Mouse (Mus musculus): ENCODE data around the gene Olfr1054. TPM values are rescaled to one million over a fixed set of nuclear protein-coding genes. Genes with fewer than 3 reads are reported as not detected.

The Olfr1054 gene
- polyA plus RNA-seq, 1 experiment from 2014 or later, result not detected

Other genes starting within 250 kb of the Olfr1054 start
- not detected in 2 replicates for gene Olfr1037, start 248.0 kb downstream of the Olfr1054 start, polyA plus RNA-seq (2014; fragmentation: Nextera tagmentation; extraction: Ambion mirVana)
- not detected in 2 replicates for gene Olfr1039, start 199.5 kb downstream of the Olfr1054 start, polyA plus RNA-seq (2014; fragmentation: Nextera tagmentation; extraction: Ambion mirVana)
- gene Olfr1040, start 188.7 kb downstream of the Olfr1054 start, polyA plus RNA-seq (2014; fragmentation: Nextera tagmentation; extraction: Ambion mirVana), result not detected in 2 replicates
- gene Olfr1042, start 173.6 kb downstream of the Olfr1054 start, polyA plus RNA-seq (2014; fragmentation: Nextera tagmentation; extraction: Ambion mirVana), result not detected in 2 replicates
- not detected in 2 replicates for gene Olfr1043, start 167.9 kb downstream of the Olfr1054 start, polyA plus RNA-seq (2014; fragmentation: Nextera tagmentation; extraction: Ambion mirVana)
- not detected in 2 replicates for gene Olfr1044, start 157.6 kb downstream of the Olfr1054 start, polyA plus RNA-seq (2014; fragmentation: Nextera tagmentation; extraction: Ambion mirVana)
- gene Olfr52, start 149.8 kb downstream of the Olfr1054 start, polyA plus RNA-seq (2014; fragmentation: Nextera tagmentation; extraction: Ambion mirVana), result not detected in 2 replicates
- gene Olfr1045, start 132.4 kb downstream of the Olfr1054 start, polyA plus RNA-seq (2014; fragmentation: Nextera tagmentation; extraction: Ambion mirVana), result not detected in 2 replicates
- not detected in 2 replicates for gene Olfr1046, start 116.1 kb downstream of the Olfr1054 start, polyA plus RNA-seq (2014; fragmentation: Nextera tagmentation; extraction: Ambion mirVana)
- not detected in 2 replicates for gene Olfr1047, start 104.0 kb downstream of the Olfr1054 start, polyA plus RNA-seq (2014; fragmentation: Nextera tagmentation; extraction: Ambion mirVana)
- not detected in 2 replicates for gene Olfr1048, start 95.1 kb downstream of the Olfr1054 start, polyA plus RNA-seq (2014; fragmentation: Nextera tagmentation; extraction: Ambion mirVana)
- not detected in 2 replicates for gene Olfr1049, start 77.1 kb downstream of the Olfr1054 start, polyA plus RNA-seq (2014; fragmentation: Nextera tagmentation; extraction: Ambion mirVana)
- gene Olfr1051, start 56.3 kb downstream of the Olfr1054 start, polyA plus RNA-seq (2014; fragmentation: Nextera tagmentation; extraction: Ambion mirVana), result not detected in 2 replicates
- not detected in 2 replicates for gene Olfr1052, start 43.0 kb downstream of the Olfr1054 start, polyA plus RNA-seq (2014; fragmentation: Nextera tagmentation; extraction: Ambion mirVana)
- not detected in 2 replicates for gene Olfr1053, start 20.1 kb downstream of the Olfr1054 start, polyA plus RNA-seq (2014; fragmentation: Nextera tagmentation; extraction: Ambion mirVana)
- not detected in 2 replicates for gene Olfr1055, start 14.9 kb upstream of the Olfr1054 start, polyA plus RNA-seq (2014; fragmentation: Nextera tagmentation; extraction: Ambion mirVana)
- not detected in 2 replicates for gene Olfr1056, start 27.0 kb upstream of the Olfr1054 start, polyA plus RNA-seq (2014; fragmentation: Nextera tagmentation; extraction: Ambion mirVana)
- gene Olfr1057, start 43.0 kb upstream of the Olfr1054 start, polyA plus RNA-seq (2014; fragmentation: Nextera tagmentation; extraction: Ambion mirVana), result not detected in 2 replicates
- 0.15 TPM in 1 of 2 replicates, not detected in the other for gene Olfr1058, start 53.1 kb upstream of the Olfr1054 start, polyA plus RNA-seq (2014; fragmentation: Nextera tagmentation; extraction: Ambion mirVana)
- gene Olfr1061, start 78.6 kb upstream of the Olfr1054 start, polyA plus RNA-seq (2014; fragmentation: Nextera tagmentation; extraction: Ambion mirVana), result not detected in 2 replicates
- gene Olfr1062, start 91.3 kb upstream of the Olfr1054 start, polyA plus RNA-seq (2014; fragmentation: Nextera tagmentation; extraction: Ambion mirVana), result not detected in 2 replicates
- gene Olfr1065, start 115.2 kb upstream of the Olfr1054 start, polyA plus RNA-seq (2014; fragmentation: Nextera tagmentation; extraction: Ambion mirVana), result not detected in 2 replicates
- gene Olfr1066, start 120.8 kb upstream of the Olfr1054 start, polyA plus RNA-seq (2014; fragmentation: Nextera tagmentation; extraction: Ambion mirVana), result not detected in 2 replicates
- gene Olfr228, start 152.0 kb upstream of the Olfr1054 start, polyA plus RNA-seq (2014; fragmentation: Nextera tagmentation; extraction: Ambion mirVana), result not detected in 2 replicates
- gene Olfr1076, start 173.0 kb upstream of the Olfr1054 start, polyA plus RNA-seq (2014; fragmentation: Nextera tagmentation; extraction: Ambion mirVana), result not detected in 2 replicates
- gene Olfr1079, start 207.0 kb upstream of the Olfr1054 start, polyA plus RNA-seq (2014; fragmentation: Nextera tagmentation; extraction: Ambion mirVana), result not detected in 2 replicates
- gene Olfr1080, start 222.8 kb upstream of the Olfr1054 start, polyA plus RNA-seq (2014; fragmentation: Nextera tagmentation; extraction: Ambion mirVana), result not detected in 2 replicates

Data from embryonic facial prominence, embryonic 11.5 days (tissue).